In the genomic region with DNA sequence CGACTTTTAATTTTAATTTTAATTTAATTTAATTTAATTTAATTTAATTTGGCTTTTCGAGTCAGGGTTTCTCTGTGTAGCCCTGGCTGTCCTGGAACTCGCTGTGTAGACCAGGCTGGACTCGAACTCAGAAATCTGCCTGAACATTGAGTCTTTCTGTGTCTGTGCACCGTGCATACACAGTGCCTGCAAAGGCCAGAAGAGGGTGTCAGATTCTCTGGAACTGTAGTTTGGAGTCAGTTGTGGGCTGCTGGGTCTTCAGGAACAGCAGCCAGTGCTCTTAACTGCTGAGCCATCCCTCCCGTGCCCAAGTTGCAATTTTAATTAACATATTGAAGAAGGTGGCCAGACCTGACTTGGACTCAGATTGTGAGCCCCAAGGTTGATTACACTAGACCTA, we compare ENCODE assay signal across 10 mouse cellular contexts. TPM values are rescaled to one million over a fixed set of nuclear protein-coding genes. Genes with fewer than 3 reads are reported as not detected.
A peak's percentile ranks its signal among the peaks of the same experiment; 100 is the strongest.
DNase-seq lines count a peak whose midpoint lies in the region; ATAC-seq and TF ChIP-seq lines count a peak whose summit lies in the region.
"Had no signal": no experiment of that assay in that cellular context is flagged by ENCODE, and none has a peak within 500 bp of the region (broad histone marks: within the 10 kb centered on the region; RNA-seq: fewer than 3 reads in every experiment).

No protein-coding gene starts in this region.

- peak overlapping the region; percentile 59 for H3K4me2 ChIP-seq in lung, embryonic 14.5 days
- peak overlapping the region; percentile 62; the same call in 1 of the 2 replicates for H3K4me2 ChIP-seq in hindbrain, embryonic 13.5 days

- H3K4me3 ChIP-seq in heart, embryonic 10.5 days, result no peak overlapping the region
- H3K4me3 ChIP-seq in lung, embryonic 14.5 days (ENCODE audit: low read depth, low read length), result no peak overlapping the region
- no peak overlapping the region for H3K4me3 ChIP-seq in hindbrain, embryonic 13.5 days
- H3K4me3 ChIP-seq in small intestine, adult 2 months (ENCODE audit: low read depth, low read length), result no peak overlapping the region

- peaks cover 23% of the 10 kb centered on the region for H3K36me3 ChIP-seq in heart, embryonic 10.5 days
- H3K36me3 ChIP-seq in lung, embryonic 14.5 days (ENCODE audit: insufficient read depth), result peaks cover 19% of the 10 kb centered on the region
- peaks cover 15% of the 10 kb centered on the region for H3K36me3 ChIP-seq in hindbrain, embryonic 13.5 days
- H3K36me3 ChIP-seq in small intestine, adult 2 months (ENCODE audit: control insufficient read depth, insufficient read depth, low read length), result peaks cover 18% of the 10 kb centered on the region

- DNase-seq in heart, embryonic 10.5 days (ENCODE audit: low spot score), result no peak
- DNase-seq in heart, postnatal 10 days, result no peak
- peak; percentile 37 for DNase-seq in lung, embryonic 14.5 days
- DNase-seq in lung, postnatal 4 days, result no peak
- DNase-seq in layer of hippocampus, postnatal 36 days, result no peak
- no peak for DNase-seq in layer of hippocampus, adult 18-20 months (ENCODE audit: low spot score in 2 of 2)
- DNase-seq: cerebellum, adult 9-10 months had no signal

- peak overlapping the region; percentile 92; the same call in 1 of the 2 replicates for H3K27ac ChIP-seq in heart, embryonic 10.5 days
- H3K27ac ChIP-seq in lung, embryonic 14.5 days (ENCODE audit: low read depth), result peak overlapping the region; percentile 95; the same call in 1 of the 2 replicates
- no peak overlapping the region for H3K27ac ChIP-seq in hindbrain, embryonic 13.5 days
- H3K27ac ChIP-seq in small intestine, adult 2 months (ENCODE audit: insufficient read depth, low read depth, low read length), result peak overlapping the region; percentile 83; the same call in 1 of the 2 replicates

- intact Hi-C loops in heart, postnatal 10 days (cut with DNase I), result no loop called here

- H3K4me1 ChIP-seq in heart, embryonic 10.5 days, result peaks cover 9% of the 10 kb centered on the region
- peaks cover 11% of the 10 kb centered on the region for H3K4me1 ChIP-seq in lung, embryonic 14.5 days (ENCODE audit: insufficient read depth)
- peaks cover 39% of the 10 kb centered on the region for H3K4me1 ChIP-seq in hindbrain, embryonic 13.5 days (replicated peaks)
- H3K4me1 ChIP-seq in small intestine, adult 2 months (ENCODE audit: control insufficient read depth, insufficient read depth, insufficient read length, low read length), result peaks cover 19% of the 10 kb centered on the region; the same call in 1 of the 2 replicates

- 70% methylated on average over 6 of the region's 6 CpGs for WGBS in heart, embryonic 10.5 days
- 61% methylated on average over 6 of the region's 6 CpGs for WGBS in lung, embryonic 14.5 days
- WGBS in hindbrain, embryonic 13.5 days, result 75% methylated on average over 6 of the region's 6 CpGs
- 51% methylated on average over 6 of the region's 6 CpGs for WGBS in small intestine, adult 2 months

- ATAC-seq in lung, embryonic 14.5 days (ENCODE audit: insufficient read depth), result no peak
- ATAC-seq in hindbrain, embryonic 13.5 days (ENCODE audit: low FRiP score), result no peak

- H3K27me3 ChIP-seq in heart, embryonic 10.5 days (ENCODE audit: insufficient read depth, poor library complexity, severe bottlenecking), result no peaks in the 10 kb centered on the region
- no peaks in the 10 kb centered on the region for H3K27me3 ChIP-seq in lung, embryonic 14.5 days (ENCODE audit: insufficient read depth, low read length)
- H3K27me3 ChIP-seq in hindbrain, embryonic 13.5 days, result no peaks in the 10 kb centered on the region
- H3K27me3 ChIP-seq in small intestine, adult 2 months (ENCODE audit: control insufficient read depth, insufficient read depth, low read length), result no peaks in the 10 kb centered on the region
- H3K27me3 ChIP-seq: midbrain, embryonic 13.5 days had no signal

- H3K9me3 ChIP-seq in heart, embryonic 10.5 days, result no peaks in the 10 kb centered on the region
- no peaks in the 10 kb centered on the region for H3K9me3 ChIP-seq in lung, embryonic 14.5 days (ENCODE audit: low read depth, low read length)
- no peaks in the 10 kb centered on the region for H3K9me3 ChIP-seq in hindbrain, embryonic 13.5 days
- H3K9me3 ChIP-seq: midbrain, embryonic 13.5 days had no signal

- peak; percentile 19; the same call in 1 of the 2 replicates for TF ChIP-seq CTCF in lung, embryonic 14.5 days (IDR thresholded peaks at IDR 0.05; ENCODE audit: low read depth)
- no peak for TF ChIP-seq CTCF in small intestine, adult 2 months (IDR thresholded peaks at IDR 0.05; ENCODE audit: extremely low read depth, insufficient read length, insufficient replicate concordance, low read depth, low read length)

- H3K9ac ChIP-seq in lung, embryonic 14.5 days, result peak overlapping the region; percentile 90; the same call in 1 of the 2 replicates
- no peak overlapping the region for H3K9ac ChIP-seq in hindbrain, embryonic 13.5 days

- no peak for TF ChIP-seq POLR2A in small intestine, adult 2 months (IDR thresholded peaks at IDR 0.05; ENCODE audit: low read depth, low read length)

RNA-seq across cellular contexts. Expression of a gene that starts 2.7 kb away (rescaled TPM):
- 120 and 142 TPM in 2 replicates for polyA plus RNA-seq in heart, embryonic 10.5 days (2016; fragmentation: Nextera tagmentation; extraction: Ambion mirVana)
- 10 to 100 TPM; 45.3 to 45.8 TPM for total RNA-seq in heart, postnatal 10 days (2021)
- 191 and 206 TPM in 2 replicates for polyA plus RNA-seq in lung, embryonic 14.5 days (2014; fragmentation: Nextera tagmentation; extraction: Ambion mirVana)
- polyA plus RNA-seq in hindbrain, embryonic 13.5 days (2015; fragmentation: Nextera tagmentation; extraction: Ambion mirVana), result 171 and 178 TPM in 2 replicates
- polyA plus RNA-seq in small intestine, adult 2 months (2012; rRNA removed), result 209 and 451 TPM in 2 replicates
- total RNA-seq in layer of hippocampus, postnatal 36 days (2021), result 10 to 100 TPM; 93.0 to 93.3 TPM
- total RNA-seq in layer of hippocampus, adult 18-20 months (2021), result 10 to 100 TPM; 87.0 to 91.5 TPM

RNA-seq across cellular contexts. Expression of a gene that starts 25.3 kb away (rescaled TPM):
- 0.30 TPM in 1 of 2 replicates, not detected in the other for polyA plus RNA-seq in heart, embryonic 10.5 days (2016; fragmentation: Nextera tagmentation; extraction: Ambion mirVana)
- total RNA-seq in heart, postnatal 10 days (2021), result not detected
- polyA plus RNA-seq in lung, embryonic 14.5 days (2014; fragmentation: Nextera tagmentation; extraction: Ambion mirVana), result 0.45 TPM in 1 of 2 replicates, not detected in the other
- polyA plus RNA-seq in hindbrain, embryonic 13.5 days (2015; fragmentation: Nextera tagmentation; extraction: Ambion mirVana), result 0.19 and 0.42 TPM in 2 replicates
- polyA plus RNA-seq in small intestine, adult 2 months (2012; rRNA removed), result 0.01 and 0.13 TPM in 2 replicates
- not detected for total RNA-seq in layer of hippocampus, postnatal 36 days (2021)
- not detected for total RNA-seq in layer of hippocampus, adult 18-20 months (2021)
- polyA plus RNA-seq: midbrain, embryonic 13.5 days had no signal

RNA-seq across cellular contexts. Expression of a gene that starts 39.4 kb away (rescaled TPM):
- 2.3 and 2.7 TPM in 2 replicates for polyA plus RNA-seq in heart, embryonic 10.5 days (2016; fragmentation: Nextera tagmentation; extraction: Ambion mirVana)
- total RNA-seq in heart, postnatal 10 days (2021), result 1 to 10 TPM; 2.5 to 3.9 TPM
- polyA plus RNA-seq in lung, embryonic 14.5 days (2014; fragmentation: Nextera tagmentation; extraction: Ambion mirVana), result 4.0 and 5.5 TPM in 2 replicates
- polyA plus RNA-seq in hindbrain, embryonic 13.5 days (2015; fragmentation: Nextera tagmentation; extraction: Ambion mirVana), result 3.1 and 3.3 TPM in 2 replicates
- polyA plus RNA-seq in small intestine, adult 2 months (2012; rRNA removed), result 19.5 and 47.9 TPM in 2 replicates
- total RNA-seq in layer of hippocampus, postnatal 36 days (2021), result 1 to 10 TPM; 1.3 to 2.4 TPM
- 1 to 10 TPM in 1 of 2 experiments, under 1 TPM in 1; 0.84 to 2.3 TPM for total RNA-seq in layer of hippocampus, adult 18-20 months (2021)

RNA-seq across cellular contexts. Expression of a gene that starts 57.4 kb away (rescaled TPM):
- 36.1 and 40.5 TPM in 2 replicates for polyA plus RNA-seq in heart, embryonic 10.5 days (2016; fragmentation: Nextera tagmentation; extraction: Ambion mirVana)
- total RNA-seq in heart, postnatal 10 days (2021), result 10 to 100 TPM; 47.2 to 49.4 TPM
- 64.9 and 66.7 TPM in 2 replicates for polyA plus RNA-seq in lung, embryonic 14.5 days (2014; fragmentation: Nextera tagmentation; extraction: Ambion mirVana)
- polyA plus RNA-seq in hindbrain, embryonic 13.5 days (2015; fragmentation: Nextera tagmentation; extraction: Ambion mirVana), result 43.6 and 44.5 TPM in 2 replicates
- 192 and 574 TPM in 2 replicates for polyA plus RNA-seq in small intestine, adult 2 months (2012; rRNA removed)
- 10 to 100 TPM; 37.4 to 38.0 TPM for total RNA-seq in layer of hippocampus, postnatal 36 days (2021)
- total RNA-seq in layer of hippocampus, adult 18-20 months (2021), result 10 to 100 TPM; 33.3 to 40.5 TPM
